Mouse (Mus musculus) monocyte, adult 5-6 weeks (primary cell): ENCODE results near the gene Sfxn2. TPM values are rescaled to one million over a fixed set of nuclear protein-coding genes. Genes with fewer than 3 reads are reported as not detected.

Experiments
- ATAC-seq: fragments of 153-309, 156-312 bp; replicated peaks from 2 replicates; pipeline ENCODE4 v1.8.0; 2017; ENCODE audit warnings: mild to moderate bottlenecking; ENCODE audit not compliant: low TSS enrichment, insufficient number of reproducible peaks, severe bottlenecking, poor library complexity, low FRiP score
- total RNA-seq: library from RNA; stranded (forward); fragments of 200-1000, 200-491, 200-594 nt; gene quantifications from 3 replicates; pipeline ENCODE4 v1.2.3, GENCODE M21; 2017

Sfxn2 gene
- total RNA-seq, 1 experiment from 2014 or later, result 11.1 TPM

DNA sequence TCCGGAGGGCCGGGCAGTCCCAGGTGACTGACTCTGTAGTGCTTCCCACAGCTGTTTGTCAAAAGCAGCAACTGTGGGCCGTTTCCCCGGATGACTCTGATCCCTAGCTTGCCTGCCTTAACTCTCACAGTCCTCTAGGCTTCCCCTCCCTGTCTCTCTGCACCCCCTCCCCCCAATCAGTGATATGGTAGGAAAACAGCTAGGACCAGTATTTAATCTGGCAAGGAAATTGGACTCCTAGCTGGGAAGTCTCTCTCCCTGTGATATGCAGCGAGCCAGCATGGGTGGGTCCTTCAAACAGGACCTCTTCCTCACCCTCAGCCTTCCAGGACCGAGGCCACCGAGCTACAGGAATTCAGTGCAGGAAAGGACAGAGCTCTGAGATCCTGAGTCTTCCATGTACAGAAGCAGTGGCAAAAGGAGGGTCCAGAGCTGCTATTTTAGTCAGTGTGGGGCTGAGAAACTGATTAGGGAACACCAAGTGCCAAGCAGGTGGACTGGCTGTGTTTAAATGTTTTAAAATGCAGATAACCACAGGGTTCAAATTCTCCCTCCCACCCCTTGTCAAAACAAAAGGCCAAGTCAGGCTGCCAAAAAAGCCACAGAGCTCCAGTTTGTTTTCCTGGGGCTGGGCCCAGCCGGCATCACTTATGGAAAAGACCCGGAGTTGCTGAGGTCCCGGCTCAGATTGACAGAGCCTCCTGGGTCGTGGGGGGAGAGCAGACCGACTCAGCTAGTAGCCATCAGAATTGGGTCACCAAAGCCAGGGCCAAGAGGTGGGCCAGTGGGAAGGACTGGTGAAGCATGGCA, 71.8 kb downstream of the Sfxn2 start:
- ATAC-seq, result no peak

- ATAC-seq, result no peak
Measured at GRCm38 (mm10) chr19:46646041-46646481, 72.9 kb downstream of the Sfxn2 start.

DNA sequence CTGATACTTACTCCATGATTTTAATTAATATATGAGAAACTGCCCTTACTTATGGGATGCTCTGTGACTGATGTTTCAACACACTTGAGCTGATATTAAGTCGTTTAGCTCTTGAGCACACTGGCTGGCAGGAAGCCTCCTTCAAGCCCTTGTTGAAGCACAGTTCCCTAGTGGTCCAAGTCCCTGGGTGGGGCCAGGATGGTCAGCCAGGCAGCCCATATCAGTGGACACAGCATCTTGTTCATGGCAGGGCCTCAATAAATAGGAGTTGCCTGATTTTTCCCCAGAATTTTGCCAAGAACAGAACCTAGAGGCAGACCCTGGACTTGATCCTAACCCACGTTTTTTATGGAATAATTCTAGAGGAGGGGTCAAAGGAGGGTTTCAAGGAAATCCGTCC, 74.1 kb downstream of the Sfxn2 start:
- no peak for ATAC-seq

Other genes starting within 250 kb of the Sfxn2 start
- gene Psd, start 246.2 kb upstream of the Sfxn2 start, total RNA-seq, result 0.76 TPM in 1 of 3 replicates, not detected in the others
- 1.2 to 3.0 TPM (median 2.2 TPM) in 3 replicates for gene Fbxl15, start 245.2 kb upstream of the Sfxn2 start, total RNA-seq
- 43.0 to 58.3 TPM (median 56.0 TPM) in 3 replicates for gene Cuedc2, start 234.7 kb upstream of the Sfxn2 start, total RNA-seq
- 0.57 to 2.9 TPM (median 0.75 TPM) in 3 replicates for gene Mfsd13a, start 232.2 kb upstream of the Sfxn2 start, total RNA-seq
- 1.5 TPM in 2 of 3 replicates, not detected in the other for gene 2310034G01Rik, start 223.1 kb upstream of the Sfxn2 start, total RNA-seq
- 90.9 to 114 TPM (median 107 TPM) in 3 replicates for gene Actr1a, start 177.6 kb upstream of the Sfxn2 start, total RNA-seq
- gene Sufu, start 176.5 kb upstream of the Sfxn2 start, total RNA-seq, result 5.5 to 11.0 TPM (median 5.8 TPM) in 3 replicates
- gene Trim8, start 71.7 kb upstream of the Sfxn2 start, total RNA-seq, result 35.4 to 50.0 TPM (median 39.9 TPM) in 3 replicates
- gene Arl3, start 167 bp upstream of the Sfxn2 start, total RNA-seq, result 7.1 to 26.2 TPM (median 18.2 TPM) in 3 replicates
- gene Wbp1l, start 25.7 kb downstream of the Sfxn2 start, total RNA-seq, result 45.5 to 72.9 TPM (median 56.5 TPM) in 3 replicates
- 1.6 to 6.0 TPM (median 3.4 TPM) in 3 replicates for gene Cyp17a1, start 99.8 kb downstream of the Sfxn2 start, total RNA-seq
- gene Borcs7, start 116.5 kb downstream of the Sfxn2 start, total RNA-seq, result 10.0 to 20.7 TPM (median 12.4 TPM) in 3 replicates
- 43.3 to 130 TPM (median 45.7 TPM) in 3 replicates for gene As3mt, start 134.1 kb downstream of the Sfxn2 start, total RNA-seq
- gene Cnnm2, start 188.2 kb downstream of the Sfxn2 start, total RNA-seq, result 2.6 to 10.0 TPM (median 5.9 TPM) in 3 replicates